Mouse (Mus musculus) myocyte (in vitro differentiated cells): Measurements from ENCODE around the gene Rbm10. TPM values are rescaled to one million over a fixed set of nuclear protein-coding genes. Genes with fewer than 3 reads are reported as not detected.

Experiments used
- H3K27me3 ChIP-seq: one replicate; pipeline ENCODE4 v1.6.1; 2011; ENCODE audit not compliant: control insufficient read depth, insufficient read depth, insufficient read length
- H3K36me3 ChIP-seq: one replicate; pipeline ENCODE4 v1.6.1; 2011; ENCODE audit not compliant: control insufficient read depth, insufficient read depth
- H3K4me2 ChIP-seq: one replicate; pipeline ENCODE4 v1.6.1; 2011; ENCODE audit warnings: low read depth, control low read depth
- H3K4me3 ChIP-seq: one replicate; pipeline ENCODE4 v1.5.1; 2011; ENCODE audit warnings: mild to moderate bottlenecking, control low read depth, moderate library complexity
- H3K79me2 ChIP-seq: one replicate; pipeline ENCODE4 v1.6.1; 2011; ENCODE audit not compliant: control insufficient read depth, insufficient read depth
- H3ac ChIP-seq: one replicate; pipeline ENCODE4 v1.6.1; 2011; ENCODE audit not compliant: control insufficient read depth, insufficient read length
- CEBPB ChIP-seq: IDR thresholded peaks from 2 replicates; pipeline ENCODE4 v1.6.1; 2011; ENCODE audit warnings: mild to moderate bottlenecking, moderate library complexity; ENCODE audit not compliant: poor library complexity, insufficient read depth, severe bottlenecking
- E2F4 ChIP-seq: IDR thresholded peaks from one replicate; pipeline ENCODE4 v1.6.1; 2011; ENCODE audit warnings: mild to moderate bottlenecking, control low read depth, moderate library complexity; ENCODE audit not compliant: insufficient read depth
- MAX ChIP-seq: IDR thresholded peaks from one replicate; pipeline ENCODE4 v1.6.1; 2011; ENCODE audit warnings: low read depth, mild to moderate bottlenecking, control low read depth
- MYOD1 ChIP-seq, 3 experiments: IDR thresholded peaks; one replicate each; pipeline ENCODE4 v1.6.1; 2011; ENCODE audit warnings: control low read depth in 2 of 3, low read depth in 2 of 3, mild to moderate bottlenecking in 2 of 3, moderate library complexity in 1 of 3; ENCODE audit not compliant: insufficient read length in 2 of 3, control insufficient read depth in 1 of 3
- MYOG ChIP-seq, 3 experiments: IDR thresholded peaks; one replicate each; pipeline ENCODE4 v1.6.1; 2011; ENCODE audit warnings: control low read depth in 2 of 3, low read depth in 2 of 3, mild to moderate bottlenecking in 2 of 3; ENCODE audit not compliant: insufficient read length in 2 of 3, control insufficient read depth in 1 of 3, insufficient read depth in 1 of 3
- POLR2A ChIP-seq: IDR thresholded peaks from one replicate; pipeline ENCODE4 v1.6.1; 2011; ENCODE audit warnings: low read depth, mild to moderate bottlenecking, control low read depth, moderate library complexity; ENCODE audit not compliant: insufficient read length
- POLR2AphosphoS2 ChIP-seq: IDR thresholded peaks from one replicate; pipeline ENCODE4 v1.6.1; 2011; ENCODE audit warnings: low read depth, control low read depth; ENCODE audit not compliant: insufficient read length
- REST ChIP-seq: IDR thresholded peaks from one replicate; pipeline ENCODE4 v1.6.1; 2011; ENCODE audit warnings: mild to moderate bottlenecking, control low read depth, moderate library complexity; ENCODE audit not compliant: insufficient read depth, insufficient read length
- SRF ChIP-seq: IDR thresholded peaks from one replicate; pipeline ENCODE4 v1.6.1; 2011; ENCODE audit warnings: low read depth; ENCODE audit not compliant: control insufficient read depth, insufficient read length
- TCF12 ChIP-seq: IDR thresholded peaks from one replicate; pipeline ENCODE4 v1.6.1; 2011; ENCODE audit warnings: mild to moderate bottlenecking, control low read depth; ENCODE audit not compliant: poor library complexity, insufficient read depth, severe bottlenecking
- TCF3 ChIP-seq: IDR thresholded peaks from one replicate; pipeline ENCODE4 v1.6.1; 2011; ENCODE audit warnings: low read depth, control low read depth; ENCODE audit not compliant: insufficient read length
- USF1 ChIP-seq: IDR thresholded peaks from one replicate; pipeline ENCODE4 v1.6.1; 2011; ENCODE audit warnings: low read depth, mild to moderate bottlenecking, control low read depth, moderate library complexity
- polyA plus RNA-seq: library from polyadenylated mRNA; unstranded; fragments of >200 nt; fragmentation: generic; extraction: Trizol; gene quantifications from one replicate; pipeline ENCODE4 v1.2.1, GENCODE M21; 2012; ENCODE audit warnings: missing spikeins

Gene Rbm10
- polyA plus RNA-seq, 1 experiment: 38.1 TPM

GRCm38 (mm10) chrX:20691566-20691965, 74.3 kb downstream of the Rbm10 start:
- no peak overlapping the region for H3K4me2 ChIP-seq
- H3K27me3 ChIP-seq: no peaks in the 10 kb centered on the region
- H3K79me2 ChIP-seq: peaks cover 41% of the 10 kb centered on the region
- H3K36me3 ChIP-seq: peaks cover 7% of the 10 kb centered on the region
- H3K4me3 ChIP-seq: no peak overlapping the region
- no peak overlapping the region for H3ac ChIP-seq
- TF ChIP-seq MYOD1 (IDR thresholded peaks at IDR 0.05; ENCODE audit: control insufficient read depth in 1 of 3, insufficient read length in 2 of 3, low read depth in 2 of 3) (no peak), SRF (no peak), POLR2A (no peak), CEBPB (no peak), E2F4 (no peak), MAX (no peak), TCF12 (no peak), POLR2AphosphoS2 (no peak), USF1 (no peak), TCF3 (no peak), REST (no peak)

GRCm38 (mm10) chrX:20692616-20693015, 75.3 kb downstream of the Rbm10 start:
- no peaks in the 10 kb centered on the region for H3K27me3 ChIP-seq
- H3K4me3 ChIP-seq: no peak overlapping the region
- TF ChIP-seq E2F4: no peak
- TF ChIP-seq SRF: no peak
- no peak for TF ChIP-seq CEBPB
- no peak for TF ChIP-seq MAX
- no peak for TF ChIP-seq TCF3
- no peak for TF ChIP-seq REST
- TF ChIP-seq MYOD1 (IDR thresholded peaks at IDR 0.05; ENCODE audit: control insufficient read depth in 1 of 3, insufficient read length in 2 of 3, low read depth in 2 of 3): no peak
- TF ChIP-seq MYOG (IDR thresholded peaks at IDR 0.05; ENCODE audit: control insufficient read depth in 1 of 3, insufficient read depth in 1 of 3, insufficient read length in 2 of 3, low read depth in 2 of 3): no peak
- no peak for TF ChIP-seq POLR2AphosphoS2
- no peak overlapping the region for H3K4me2 ChIP-seq
- no peak overlapping the region for H3ac ChIP-seq
- peaks cover 10% of the 10 kb centered on the region for H3K36me3 ChIP-seq
- peaks cover 41% of the 10 kb centered on the region for H3K79me2 ChIP-seq

- Histone ChIP-seq H3K27me3 (no peaks in the 10 kb centered on the region), H3ac (no peak overlapping the region), H3K4me2 (no peak overlapping the region), H3K79me2 (peaks cover 19% of the 10 kb centered on the region), H3K4me3 (no peak overlapping the region), H3K36me3 (peaks cover 10% of the 10 kb centered on the region)
- no peak for TF ChIP-seq TCF3
- no peak for TF ChIP-seq POLR2A
- TF ChIP-seq MAX: no peak
- no peak for TF ChIP-seq E2F4
- TF ChIP-seq SRF: no peak
These were observed 78.5 kb downstream of the Rbm10 start for GRCm38 (mm10) chrX:20695842-20696241.

Other genes with a start within 250 kb of the Rbm10 start
- gene Jade3, start 191.8 kb upstream of the Rbm10 start, polyA plus RNA-seq: 1.2 TPM
- gene Rgn, start 67.7 kb upstream of the Rbm10 start, polyA plus RNA-seq: not detected
- 367 TPM for gene Ndufb11, start 116 bp downstream of the Rbm10 start, polyA plus RNA-seq
- gene Uba1, start 40.8 kb downstream of the Rbm10 start, polyA plus RNA-seq: 353 TPM
- 113 TPM for gene Cdk16, start 70.5 kb downstream of the Rbm10 start, polyA plus RNA-seq
- 24.5 TPM for gene Usp11, start 86.4 kb downstream of the Rbm10 start, polyA plus RNA-seq
- gene Araf, start 180.3 kb downstream of the Rbm10 start, polyA plus RNA-seq: 66.5 TPM